Mouse (Mus musculus) adipocyte (in vitro differentiated cells): ENCODE data around the gene Nup188.

Experiments used
- DNase-seq: peaks from one replicate; pipeline ENCODE4 v3.0.0-alpha.2; 2016; ENCODE audit warnings: low spot score

Nup188 gene

GRCm38 (mm10) chr2:30351149-30351548, 65.0 kb downstream of the Nup188 start:
- DNase-seq, result peak; percentile 90

- no peak for DNase-seq
Measured at GRCm38 (mm10) chr2:30355861-30356260, 69.7 kb downstream of the Nup188 start.

GRCm38 (mm10) chr2:30356266-30356665, 70.1 kb downstream of the Nup188 start:
- DNase-seq, result no peak

- DNase-seq, result no peak
Measured at GRCm38 (mm10) chr2:30356906-30357305, 70.7 kb downstream of the Nup188 start.

- no peak for DNase-seq
Measured at GRCm38 (mm10) chr2:30357552-30358510, 71.6 kb downstream of the Nup188 start.

- peak; percentile 74 for DNase-seq
Measured at GRCm38 (mm10) chr2:30358533-30359531, 72.6 kb downstream of the Nup188 start, which contains the start of gene Sh3glb2. Gene Sh3glb2, minus strand, starts transcription at chr2:30359337.

GRCm38 (mm10) chr2:30360626-30361025, 74.4 kb downstream of the Nup188 start:
- no peak for DNase-seq

GRCm38 (mm10) chr2:30362865-30363264, 76.7 kb downstream of the Nup188 start:
- no peak for DNase-seq

- DNase-seq, result peak; percentile 99
Measured at GRCm38 (mm10) chr2:30363773-30364650, 77.8 kb downstream of the Nup188 start, which contains the start of gene Miga2. Gene Miga2, plus strand, starts transcription at chr2:30364233.

- no peak for DNase-seq
Measured at GRCm38 (mm10) chr2:30365281-30366069, 79.3 kb downstream of the Nup188 start.

GRCm38 (mm10) chr2:30366203-30366602, 80.0 kb downstream of the Nup188 start:
- no peak for DNase-seq

GRCm38 (mm10) chr2:30371544-30371943, 85.3 kb downstream of the Nup188 start:
- DNase-seq, result no peak

GRCm38 (mm10) chr2:30372726-30373125, 86.5 kb downstream of the Nup188 start:
- DNase-seq, result no peak

GRCm38 (mm10) chr2:30375893-30376292, 89.7 kb downstream of the Nup188 start:
- DNase-seq, result no peak

- no peak for DNase-seq
Measured at GRCm38 (mm10) chr2:30377721-30378120, 91.5 kb downstream of the Nup188 start.

- peak; percentile 94 for DNase-seq
Measured at GRCm38 (mm10) chr2:30379307-30379706, 93.1 kb downstream of the Nup188 start.

GRCm38 (mm10) chr2:30380564-30381376, 94.6 kb downstream of the Nup188 start:
- DNase-seq, result peak; percentile 64

GRCm38 (mm10) chr2:30381377-30381725, 95.2 kb downstream of the Nup188 start:
- DNase-seq, result peak; percentile 92

- no peak for DNase-seq
Measured at GRCm38 (mm10) chr2:30384814-30385213, 98.6 kb downstream of the Nup188 start.

- DNase-seq, result no peak
Measured at GRCm38 (mm10) chr2:30385591-30385990, 99.4 kb downstream of the Nup188 start.
